Mouse (Mus musculus) regulatory T cell (primary cell): ENCODE results near the gene Ptgir.

Source experiments
- in situ Hi-C: fragments of 300-600 bp; cut with MboI, MseI; formaldehyde crosslinking; loops from one replicate; pipeline ENCODE4 v1.15.1; 2025; ENCODE audit warnings: high pct_unique_total_duplicates

Gene Ptgir

DNA sequence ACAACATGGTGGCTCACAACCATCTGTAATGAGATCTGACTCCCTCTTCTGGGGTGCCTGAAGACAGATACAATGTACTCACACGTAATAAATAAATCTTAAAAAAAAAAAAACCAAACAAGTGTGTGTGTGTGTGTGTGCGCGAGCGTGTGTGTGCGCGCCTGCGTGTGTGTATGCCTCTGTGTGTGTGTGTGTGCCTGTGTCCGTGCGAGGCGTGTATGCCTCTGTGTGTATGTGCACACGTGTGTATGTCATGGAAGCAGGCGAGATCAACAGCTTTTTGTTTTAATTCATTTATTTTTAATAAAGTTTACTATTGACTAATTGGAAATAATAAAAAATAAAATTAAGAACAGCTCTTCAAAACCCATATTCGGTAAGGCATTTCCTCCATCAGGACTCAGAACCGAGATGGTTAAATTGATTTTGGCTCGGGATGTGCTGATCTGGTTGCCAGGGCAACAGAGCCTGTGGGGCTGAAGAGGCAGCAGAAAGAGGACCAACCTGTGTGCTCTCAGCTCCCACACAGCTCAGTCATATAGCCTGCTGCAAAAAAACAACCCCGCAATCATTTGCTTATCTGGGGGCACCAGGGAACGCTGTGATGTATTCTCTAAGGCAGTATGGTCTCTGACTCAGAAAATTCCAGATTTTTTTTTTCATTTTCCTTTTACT lies 32.0 kb downstream of the Ptgir start:
- in situ Hi-C loops: no loop called here

DNA sequence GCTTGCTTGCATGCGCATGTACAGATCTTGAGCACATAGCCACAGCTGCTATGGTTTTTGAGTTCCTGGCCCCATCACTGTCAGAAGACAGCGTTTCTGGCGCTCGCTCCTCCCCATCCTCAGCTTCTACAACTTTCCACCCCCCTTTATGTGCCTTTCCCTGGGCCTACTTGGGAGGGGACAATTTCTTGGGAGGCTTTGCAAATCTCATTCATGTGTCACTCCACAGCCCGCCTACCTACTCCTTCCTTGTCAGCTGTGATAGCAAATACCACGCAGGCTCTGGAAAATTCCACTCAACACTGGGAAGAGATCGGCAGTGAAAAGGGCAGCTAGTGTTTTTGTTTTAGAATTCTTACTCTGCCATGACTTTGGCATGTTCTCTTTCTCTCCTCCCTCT lies 34.0 kb downstream of the Ptgir start:
- in situ Hi-C loops: no loop called here

DNA sequence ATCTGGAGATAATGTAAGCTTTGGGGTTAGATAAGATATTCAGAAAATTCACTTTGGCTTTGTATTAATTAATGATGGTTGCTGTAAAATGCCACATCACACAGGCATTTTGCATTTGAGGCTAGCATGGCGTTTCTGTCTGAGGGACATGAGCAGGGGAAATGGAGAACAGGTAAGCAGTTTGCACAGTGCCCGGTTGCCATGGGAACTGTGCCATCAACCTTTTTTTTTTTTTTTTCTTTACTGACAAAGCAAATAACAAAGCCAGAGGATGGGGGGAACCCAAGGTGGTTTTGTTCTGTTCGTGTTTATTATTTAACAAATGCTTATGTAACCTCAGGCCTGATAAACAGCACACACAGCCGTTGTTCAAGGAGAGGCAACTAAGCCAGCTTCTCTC lies 36.6 kb downstream of the Ptgir start:
- in situ Hi-C loops: no loop called here

DNA sequence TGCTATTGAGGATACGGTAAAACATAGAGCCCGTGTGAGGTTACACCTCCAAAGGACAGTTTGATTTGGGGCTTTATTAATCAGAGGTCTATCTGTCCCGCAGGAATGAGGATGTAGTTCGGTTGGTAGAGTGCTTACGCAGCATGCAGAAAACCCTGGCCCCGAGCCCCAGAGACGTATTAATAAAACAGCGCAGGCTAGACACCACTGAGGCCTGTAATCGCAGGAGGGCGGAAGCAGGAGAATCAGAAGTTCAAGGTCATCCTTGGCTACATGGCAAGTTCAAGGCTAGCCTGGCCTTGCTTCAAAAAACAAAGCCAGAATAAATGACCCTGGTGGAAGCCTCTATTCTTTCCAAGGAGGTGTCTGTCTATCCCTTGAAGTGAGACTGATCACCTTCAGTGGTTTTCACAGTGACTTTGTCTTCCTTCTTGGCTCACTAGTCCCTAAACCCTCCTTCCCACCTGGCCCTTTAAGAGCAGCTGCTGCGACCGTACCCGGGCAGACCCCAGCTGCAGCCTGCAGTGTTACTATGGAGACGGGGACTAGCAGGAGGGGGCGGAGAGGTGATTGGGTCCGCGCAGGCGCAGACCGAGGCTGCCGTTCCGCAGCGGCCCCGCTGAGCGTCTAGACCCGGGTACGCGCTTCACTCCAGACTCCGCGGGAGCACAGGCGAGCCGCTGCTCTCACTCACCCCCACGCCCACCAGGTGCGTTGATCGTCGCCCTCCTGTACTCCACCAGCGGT lies 37.9 kb downstream of the Ptgir start, which contains the start of gene Pnmal2:
Pnmal2 (plus strand) TSS at position 622 of the 747 bp plus-strand sequence.
- in situ Hi-C loops: no loop called here

DNA sequence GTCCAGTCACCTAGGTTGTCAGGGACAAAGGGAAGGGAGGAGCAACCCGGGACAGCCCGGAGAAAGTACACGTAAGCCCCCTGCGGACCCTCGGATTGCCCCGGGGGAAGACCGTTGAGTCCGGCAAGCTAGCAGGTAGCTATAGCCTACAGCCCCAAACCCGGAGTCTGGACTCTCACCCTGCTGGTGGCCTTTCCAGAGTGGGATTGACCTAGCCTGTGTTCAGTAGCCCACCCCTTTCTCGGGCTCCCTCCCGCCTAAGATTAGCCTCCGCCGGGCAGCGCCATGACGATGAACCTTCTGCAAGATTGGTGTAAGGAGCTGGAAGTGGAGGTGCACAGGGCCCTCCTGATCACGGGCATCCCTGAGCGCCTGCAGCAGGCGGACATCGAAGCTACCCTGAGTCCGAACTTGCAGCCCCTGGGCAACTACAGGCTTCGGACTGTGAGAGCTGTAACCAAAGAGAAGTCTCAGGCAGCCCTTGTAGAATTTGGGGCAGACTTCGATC lies 38.6 kb downstream of the Ptgir start:
- in situ Hi-C loops: no loop called here

DNA sequence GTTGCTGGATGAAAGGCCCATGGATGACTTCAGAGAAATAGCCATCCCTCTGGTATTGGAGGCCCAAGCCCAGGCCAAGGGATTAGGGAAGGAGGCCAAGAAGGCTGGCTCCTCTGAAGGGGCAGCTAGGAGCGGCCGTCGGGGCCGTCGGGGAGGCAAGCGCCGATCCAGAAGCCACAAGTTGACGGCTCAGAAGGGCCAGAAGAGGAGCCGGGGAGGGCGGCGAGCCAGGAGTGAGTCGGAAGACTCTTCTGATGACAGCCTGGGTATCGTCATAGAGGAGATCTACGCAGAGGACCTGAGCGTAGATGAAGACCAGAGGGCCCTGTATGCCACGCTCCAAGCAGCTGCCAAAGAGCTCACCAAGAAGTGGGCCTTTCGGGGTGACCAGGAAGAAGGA lies 39.1 kb downstream of the Ptgir start:
- in situ Hi-C loops: no loop called here

DNA sequence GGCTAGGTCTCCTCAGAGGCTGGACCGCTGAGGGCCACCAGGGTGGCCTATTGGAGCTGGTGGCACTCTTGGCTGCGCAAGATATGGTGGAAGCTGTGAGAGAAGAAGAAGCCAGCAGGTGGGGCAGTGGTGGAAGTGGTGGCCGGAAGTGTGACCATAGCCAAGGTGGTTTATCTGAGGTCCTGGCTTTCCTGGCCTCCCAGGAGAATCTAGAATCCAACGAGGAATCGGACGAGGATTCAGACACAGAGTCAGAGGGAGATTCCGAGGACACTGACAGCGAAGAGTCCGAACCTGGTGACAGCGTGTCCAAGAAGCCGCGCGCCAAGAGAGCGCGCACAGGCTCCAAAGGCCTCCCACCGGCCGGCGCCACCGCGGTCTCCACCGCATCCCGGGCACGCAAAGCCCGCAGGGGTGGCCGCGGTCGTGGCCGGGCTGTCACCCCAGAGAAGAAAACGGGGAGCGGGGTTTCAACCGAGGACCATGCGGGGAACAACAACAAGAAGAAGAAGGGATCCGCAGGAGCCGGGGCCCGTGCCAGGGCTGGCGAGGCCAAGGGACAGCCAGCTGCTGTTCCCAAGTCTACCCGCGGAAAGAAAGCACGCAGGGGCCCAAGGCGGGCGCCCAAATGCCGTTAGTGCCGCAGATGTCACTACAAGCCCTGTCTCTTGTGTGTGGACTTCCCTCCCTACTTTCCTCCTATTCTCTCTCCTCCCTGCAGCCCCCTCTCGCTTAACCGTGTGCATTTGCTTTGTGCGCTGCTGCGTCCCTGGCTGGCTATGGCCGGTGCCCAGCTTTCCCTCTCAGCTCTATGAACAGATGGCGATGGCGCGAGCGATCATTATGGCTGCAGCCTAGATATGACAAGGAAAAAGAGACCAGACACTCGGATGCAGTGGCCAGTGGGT lies 40.4 kb downstream of the Ptgir start:
- in situ Hi-C loops: no loop called here

DNA sequence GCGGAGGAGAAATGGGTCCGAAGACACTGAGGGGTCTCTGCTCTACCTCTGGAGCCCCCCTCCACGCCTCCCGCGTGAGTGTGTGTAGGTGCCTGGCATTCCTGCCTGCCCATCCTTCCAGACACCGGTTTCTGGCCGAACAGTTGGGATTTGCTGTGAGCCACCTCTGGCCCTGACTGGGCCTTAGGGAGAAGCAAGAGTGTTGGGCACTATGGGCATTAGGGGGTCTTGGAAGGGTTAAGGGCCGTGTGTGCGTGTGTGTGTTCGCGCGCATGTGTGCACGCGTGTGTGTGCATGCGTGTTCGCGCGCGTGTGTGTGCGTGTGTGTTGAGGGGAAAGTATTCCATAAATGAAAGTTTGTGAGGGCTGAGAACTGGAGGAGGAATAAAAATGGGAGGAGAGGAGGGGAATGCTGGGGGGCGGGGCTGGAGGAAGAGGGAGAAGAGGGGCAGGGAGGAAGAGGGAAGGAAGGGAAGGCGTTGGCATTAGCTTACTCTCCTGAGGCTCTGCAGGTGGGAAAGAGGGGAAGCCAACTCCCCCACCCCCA lies 41.1 kb downstream of the Ptgir start:
- in situ Hi-C loops: no loop called here

DNA sequence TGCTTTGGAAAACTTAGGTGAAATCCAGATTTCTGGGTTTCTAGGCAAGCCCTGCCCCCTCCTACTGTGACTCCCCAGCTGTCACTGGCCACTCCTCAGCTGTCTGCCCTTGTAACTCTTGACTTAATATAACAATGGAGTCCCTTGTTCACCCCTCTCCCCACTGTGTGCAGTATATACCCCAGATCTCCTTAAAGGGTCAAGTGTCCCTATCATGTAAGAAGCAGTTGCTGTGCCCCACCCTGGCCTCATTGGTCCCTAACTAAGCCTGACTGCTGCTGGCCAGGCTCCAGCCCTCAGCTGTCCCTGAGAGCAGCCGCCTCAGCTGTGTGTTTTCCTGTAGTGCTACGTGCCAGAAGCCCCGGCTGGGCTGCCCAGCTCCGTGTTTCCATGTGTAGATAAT lies 41.7 kb downstream of the Ptgir start:
- in situ Hi-C loops: no loop called here

DNA sequence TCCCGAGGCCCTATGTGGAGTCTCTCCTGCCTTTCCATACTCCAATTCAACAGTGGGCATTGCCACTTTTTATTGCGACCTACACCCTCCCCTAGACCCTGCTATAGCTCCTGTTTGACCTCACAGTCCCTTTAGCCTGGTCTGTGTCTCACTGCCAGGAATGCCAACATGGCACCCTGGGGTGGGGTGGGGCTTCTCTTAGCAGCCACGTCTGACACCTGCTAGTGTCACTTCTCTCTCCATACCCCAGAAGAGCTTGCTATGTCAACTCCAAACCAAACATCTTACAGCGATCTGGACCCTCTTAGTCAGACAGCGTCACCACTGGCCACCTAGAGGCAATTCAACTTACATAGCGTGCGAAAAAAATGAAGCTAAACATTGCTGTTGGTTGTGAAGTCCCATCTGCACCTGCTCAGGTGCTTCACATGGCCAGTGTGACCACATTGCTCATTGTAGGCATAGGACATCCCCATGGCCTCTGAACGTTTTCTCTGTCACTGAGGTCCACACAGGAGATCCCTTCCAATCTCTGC lies 42.7 kb downstream of the Ptgir start:
- in situ Hi-C loops: no loop called here

DNA sequence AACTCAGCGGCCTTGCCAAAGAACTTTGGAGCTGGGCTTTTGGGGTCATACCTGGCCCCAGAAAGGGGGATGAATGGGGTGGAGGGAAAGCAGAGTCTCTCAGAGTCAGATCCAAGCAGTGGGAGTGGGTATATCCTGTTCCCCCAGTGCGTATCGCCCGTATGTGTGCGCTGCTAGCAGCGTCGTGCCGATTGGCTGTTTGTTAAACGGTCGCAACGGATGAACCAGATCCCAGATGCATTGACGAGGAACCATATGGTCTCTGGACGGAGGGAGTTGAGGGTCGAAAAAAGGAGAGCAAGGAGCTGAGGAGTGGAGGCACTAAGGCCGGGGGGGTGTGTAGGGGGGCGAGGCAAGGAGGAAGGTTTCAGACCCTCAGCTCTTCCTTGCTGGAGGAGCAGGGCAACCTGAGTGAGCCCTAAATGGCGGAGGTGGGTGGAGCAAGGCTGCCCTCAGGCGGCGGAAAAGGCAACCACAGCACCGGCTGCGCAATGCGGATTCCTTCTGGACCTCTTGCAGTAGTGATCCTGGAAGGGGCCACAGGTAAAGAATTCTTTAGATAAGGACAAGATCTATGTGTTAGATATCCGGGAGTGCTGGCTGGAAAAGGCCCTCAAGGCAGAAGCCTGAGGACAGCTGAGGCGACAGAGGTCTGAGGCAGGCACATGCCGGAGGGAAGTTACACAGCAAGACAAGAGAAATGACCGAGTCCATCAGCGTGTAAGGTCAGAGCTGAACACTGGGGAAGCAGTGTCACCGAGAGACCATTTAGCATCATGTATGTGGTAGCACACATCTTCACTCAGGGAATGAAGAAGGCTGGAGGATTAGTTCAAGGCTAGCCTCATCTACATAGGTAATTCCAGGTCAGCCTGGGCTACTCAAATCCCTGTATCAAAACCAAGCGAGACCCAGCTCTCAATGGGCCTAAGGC lies 43.9 kb downstream of the Ptgir start:
- in situ Hi-C loops: loop anchor here (5.0 kb wide), 2 partner anchors 47 to 107 kb away; no protein-coding TSS in a partner anchor

DNA sequence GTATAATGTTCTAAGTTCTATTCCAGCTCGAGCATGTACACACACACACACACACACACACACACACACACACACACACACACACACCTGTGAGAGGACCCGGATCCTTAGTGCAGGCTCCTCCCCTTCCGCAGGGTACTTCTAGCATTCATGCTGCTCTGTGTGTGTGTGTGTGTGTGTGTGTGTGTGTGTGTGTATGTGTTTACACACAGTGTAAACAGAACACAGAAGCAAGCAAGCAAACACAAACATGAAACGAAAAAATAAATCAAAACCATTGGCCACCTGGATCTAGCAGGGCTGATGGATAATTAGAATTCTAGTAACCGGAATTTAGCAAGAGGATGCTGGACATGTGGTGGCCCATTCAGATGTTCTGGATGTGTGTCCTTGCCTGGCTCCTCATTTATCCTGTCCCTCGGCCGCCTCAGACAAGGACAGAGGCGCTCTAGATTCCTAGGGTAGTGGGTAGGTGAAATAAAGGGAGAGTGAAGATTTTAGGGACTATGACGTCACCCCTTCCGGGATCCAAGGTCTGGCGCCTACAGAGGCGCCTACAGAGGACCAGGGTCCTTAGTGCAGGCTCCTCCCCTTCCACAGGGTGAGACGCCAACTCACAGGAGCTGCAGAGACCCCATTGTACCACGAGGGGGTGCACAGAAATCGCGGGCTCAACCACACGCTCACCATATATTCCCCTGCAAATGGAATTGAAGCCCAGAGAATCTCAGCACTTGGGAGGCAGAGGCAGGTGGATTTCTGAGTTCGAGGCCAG lies 44.8 kb downstream of the Ptgir start:
- in situ Hi-C loops: loop anchor here (5.0 kb wide), 2 partner anchors 46 to 106 kb away; no protein-coding TSS in a partner anchor

DNA sequence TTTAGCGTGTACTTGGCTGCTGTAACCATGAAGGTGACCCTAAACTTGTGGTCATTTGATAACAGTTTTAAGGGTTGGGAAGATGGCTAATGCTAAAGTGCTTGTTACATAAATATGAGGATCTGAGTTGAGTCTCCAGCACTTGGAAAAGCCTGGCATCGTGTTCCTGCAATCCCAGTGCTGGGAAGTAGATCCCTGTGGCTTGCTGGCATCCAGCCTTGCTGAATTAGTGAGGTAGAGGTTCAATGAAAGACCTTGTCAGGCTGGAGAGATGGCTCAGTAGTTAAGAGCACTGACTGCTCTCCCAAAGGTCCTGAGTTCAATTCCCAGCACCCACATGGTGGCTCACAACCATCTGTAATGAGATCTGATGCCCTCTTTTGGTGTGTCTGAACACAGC lies 47.5 kb downstream of the Ptgir start:
- in situ Hi-C loops: loop anchor here (5.0 kb wide), 2 partner anchors 44 to 104 kb away; no protein-coding TSS in a partner anchor

DNA sequence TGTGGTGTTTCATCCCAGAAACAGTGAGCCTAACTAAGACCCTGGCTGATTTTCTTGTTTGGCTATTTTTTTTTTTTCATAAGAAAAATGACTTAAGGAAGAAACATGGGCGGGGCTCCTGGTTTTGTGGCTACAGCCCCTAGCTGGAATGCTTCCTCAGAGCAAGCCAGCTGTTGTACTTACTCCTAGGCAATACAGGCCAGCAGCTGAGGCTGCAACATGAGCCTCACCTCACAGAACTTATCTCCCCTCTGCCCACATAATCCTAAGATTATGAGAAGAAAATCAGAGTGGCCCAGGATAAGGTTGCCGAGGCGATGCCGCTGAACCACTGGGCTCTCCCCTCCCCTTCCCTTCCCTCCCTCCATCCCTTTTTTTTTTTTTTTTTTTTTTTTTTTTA lies 49.4 kb downstream of the Ptgir start:
- in situ Hi-C loops: no loop called here

DNA sequence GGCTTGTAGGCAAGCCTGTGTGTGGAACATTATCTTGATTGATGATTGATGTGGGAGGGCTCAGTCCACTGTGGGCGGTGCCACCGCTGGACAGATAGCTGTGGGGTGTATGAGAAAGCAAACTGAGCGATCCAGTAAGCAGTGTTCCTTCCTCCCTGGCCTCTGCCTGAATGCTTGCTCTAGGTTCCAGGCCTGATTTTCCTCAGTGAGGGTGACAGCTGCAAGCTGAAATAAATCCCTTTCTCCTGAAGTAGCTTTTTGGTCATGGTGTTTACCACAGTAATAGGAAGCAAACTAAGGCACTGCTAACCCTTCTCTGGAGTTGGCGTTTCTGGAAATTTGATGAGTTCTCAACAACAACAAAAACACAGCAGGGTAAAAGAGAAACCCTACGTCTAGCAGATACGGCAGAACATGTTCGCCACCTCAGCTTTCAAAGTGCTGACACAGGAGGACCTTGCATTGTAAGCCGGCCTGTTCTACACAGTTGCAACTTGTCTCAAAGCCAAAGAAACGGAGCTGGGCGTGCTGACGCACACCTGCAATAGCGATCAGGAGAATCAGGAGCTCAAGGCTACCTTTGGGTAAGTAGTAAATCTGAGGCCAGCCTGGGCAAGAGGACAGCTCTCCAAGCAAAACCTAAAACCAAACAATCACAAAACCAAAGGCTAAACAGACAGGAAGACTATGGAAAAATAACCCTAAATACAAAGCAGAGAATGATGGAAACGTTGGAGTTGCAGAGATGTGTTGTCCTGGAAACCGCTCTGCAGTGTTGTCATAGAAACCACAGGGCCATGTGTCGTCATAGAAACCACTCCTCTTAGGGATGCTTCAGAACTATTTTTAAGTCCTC lies 50.3 kb downstream of the Ptgir start:
- in situ Hi-C loops: no loop called here

DNA sequence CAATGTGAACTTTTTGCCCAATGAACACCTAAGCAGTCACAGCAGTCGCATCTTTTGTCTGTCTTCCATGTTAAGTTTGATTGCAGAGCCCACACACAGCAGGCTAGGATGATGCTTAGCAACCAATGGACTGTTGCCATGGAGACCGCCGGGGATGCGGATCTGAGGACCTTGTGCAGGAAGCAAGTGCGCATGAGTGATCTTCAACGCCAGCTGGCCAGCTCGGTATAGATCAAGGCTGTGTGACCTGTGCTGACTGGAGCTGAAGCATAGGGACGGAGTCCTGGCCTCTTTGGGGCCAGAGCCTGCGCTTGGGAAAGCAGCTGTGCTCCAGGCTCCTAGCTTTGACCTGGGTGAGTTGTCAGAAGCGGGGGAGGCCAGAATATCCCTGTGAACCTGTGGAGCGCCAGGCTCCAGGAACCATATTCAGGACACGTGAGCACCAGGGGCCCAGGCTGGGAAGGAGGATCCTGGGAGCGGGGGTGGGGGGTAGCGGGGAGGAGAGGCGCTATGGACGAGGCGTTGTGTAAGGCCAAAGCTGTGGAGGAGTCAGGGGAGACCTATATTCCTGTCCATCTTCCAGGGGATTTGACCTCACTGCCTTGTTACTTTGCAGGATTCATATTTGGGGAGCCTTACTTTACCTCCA lies 53.4 kb downstream of the Ptgir start, which contains the start of gene Pnmal1:
Pnmal1 (plus strand) TSS at position 141 of the 649 bp plus-strand sequence.
- in situ Hi-C loops: no loop called here
